Mouse (Mus musculus) lung, adult 2 months (tissue): ENCODE results near the gene Arid3a.

Source experiments
- CTCF ChIP-seq: fragments of 200-500 bp; IDR thresholded peaks from 2 replicates; pipeline ENCODE4 v1.5.1; 2011; ENCODE audit warnings: mild to moderate bottlenecking, low read length, control low read depth; ENCODE audit not compliant: insufficient read depth
- POLR2A ChIP-seq: fragments of 200-500 bp; IDR thresholded peaks from 2 replicates; pipeline ENCODE4 v1.6.1; 2011; ENCODE audit warnings: low read depth, mild to moderate bottlenecking, control low read depth, low read length, borderline replicate concordance; ENCODE audit errors: extremely low read depth

- TF ChIP-seq CTCF (no peak), POLR2A (no peak)
Observed at GRCm38 (mm10) chr10:79940749-79941148, 13.9 kb downstream of the Arid3a start.
